ENCODE assay signal across 17 mouse cellular contexts in genomic region chr7:99255006-99255405, GRCm38 (mm10). TPM values are rescaled to one million over a fixed set of nuclear protein-coding genes. Genes with fewer than 3 reads are reported as not detected.
DNase-seq lines count a peak whose midpoint lies in the region; ATAC-seq lines count a peak whose summit lies in the region.
"Had no signal": no experiment of that assay in that cellular context is flagged by ENCODE, and none has a peak within 500 bp of the region (broad histone marks: within the 10 kb centered on the region; RNA-seq: fewer than 3 reads in every experiment).

No protein-coding gene starts in this region.

- no peak overlapping the region for H3K4me3 ChIP-seq in heart, embryonic 15.5 days
- H3K4me3 ChIP-seq in forebrain, embryonic 13.5 days: no peak overlapping the region
- H3K4me3 ChIP-seq: limb, embryonic 15.5 days; lung, embryonic 15.5 days; midbrain, embryonic 12.5 days had no signal

- no peak overlapping the region for H3K4me2 ChIP-seq in heart, embryonic 15.5 days
- H3K4me2 ChIP-seq in forebrain, embryonic 13.5 days: no peak overlapping the region
- H3K4me2 ChIP-seq: limb, embryonic 15.5 days; lung, embryonic 15.5 days; midbrain, embryonic 12.5 days had no signal

- H3K27me3 ChIP-seq in heart, embryonic 15.5 days: peaks cover 8% of the 10 kb centered on the region
- peaks cover 5% of the 10 kb centered on the region; the same call in 1 of the 2 replicates for H3K27me3 ChIP-seq in forebrain, embryonic 13.5 days

- intact Hi-C loops in heart, postnatal 14 days (cut with DNase I): no loop called here

- WGBS in heart, embryonic 15.5 days: 38% methylated on average over 7 of the region's 7 CpGs
- WGBS in forebrain, embryonic 13.5 days: 86% methylated on average over 7 of the region's 7 CpGs

- no peak overlapping the region for H3K9ac ChIP-seq in heart, embryonic 15.5 days
- H3K9ac ChIP-seq in forebrain, embryonic 13.5 days: no peak overlapping the region
- H3K9ac ChIP-seq: limb, embryonic 15.5 days; lung, embryonic 15.5 days; midbrain, embryonic 12.5 days had no signal

- ATAC-seq in heart, embryonic 15.5 days (replicated peaks; ENCODE audit: insufficient number of reproducible peaks, insufficient read depth, low FRiP score, low read depth): peak; percentile 72
- ATAC-seq in megakaryocyte, adult 5-6 weeks (ENCODE audit: poor library complexity, severe bottlenecking): peak; percentile 39
- no peak for ATAC-seq in forebrain, embryonic 13.5 days
- ATAC-seq: intestine, embryonic 16.5 days had no signal

- H3K4me1 ChIP-seq in heart, embryonic 15.5 days (replicated peaks): peaks cover 11% of the 10 kb centered on the region
- H3K4me1 ChIP-seq in forebrain, embryonic 13.5 days: no peaks in the 10 kb centered on the region
- H3K4me1 ChIP-seq: limb, embryonic 15.5 days; lung, embryonic 15.5 days; midbrain, embryonic 12.5 days had no signal

- no peaks in the 10 kb centered on the region for H3K36me3 ChIP-seq in heart, embryonic 15.5 days
- no peaks in the 10 kb centered on the region for H3K36me3 ChIP-seq in forebrain, embryonic 13.5 days (ENCODE audit: poor library complexity, severe bottlenecking)
- H3K36me3 ChIP-seq: limb, embryonic 15.5 days; lung, embryonic 15.5 days; midbrain, embryonic 12.5 days had no signal

- no peak for DNase-seq in heart, postnatal 14 days
- DNase-seq in A20 (ENCODE audit: low read depth, low spot score): peak; percentile 54
- DNase-seq in frontal cortex, postnatal 25 days (ENCODE audit: low spot score in 2 of 2): peak; percentile 25 to 41
- no peak for DNase-seq in urinary bladder, postnatal 4 days (ENCODE audit: low spot score in 2 of 2)
- no peak for DNase-seq in urinary bladder, postnatal 10 days (ENCODE audit: low spot score)
- DNase-seq: cerebellum, adult 9-11 months; gastrocnemius, postnatal 36 days; kidney, postnatal 36 days; thymus, adult 18-20 months had no signal

- no peaks in the 10 kb centered on the region for H3K9me3 ChIP-seq in heart, embryonic 15.5 days (replicated peaks)
- no peaks in the 10 kb centered on the region for H3K9me3 ChIP-seq in forebrain, embryonic 13.5 days (replicated peaks)
- H3K9me3 ChIP-seq: limb, embryonic 15.5 days; lung, embryonic 15.5 days; midbrain, embryonic 12.5 days had no signal

- H3K27ac ChIP-seq in heart, embryonic 15.5 days: peak overlapping the region; percentile 65
- H3K27ac ChIP-seq in forebrain, embryonic 13.5 days: no peak overlapping the region
- H3K27ac ChIP-seq: limb, embryonic 15.5 days; lung, embryonic 15.5 days; midbrain, embryonic 12.5 days had no signal

RNA-seq across cellular contexts. Expression of gene Map6, which starts 12.2 kb away (rescaled TPM):
- polyA plus RNA-seq in heart, embryonic 15.5 days (2015; fragmentation: Nextera tagmentation; extraction: Ambion mirVana): 2.8 and 5.4 TPM in 2 replicates
- total RNA-seq in heart, postnatal 14 days (2021): 1 to 10 TPM; 3.0 to 4.3 TPM
- total RNA-seq in megakaryocyte, adult 5-6 weeks (2015): 0.07 and 0.25 TPM in 2 replicates
- 0.22 and 0.94 TPM in 2 replicates for total RNA-seq in megakaryocyte, adult 5-6 weeks (2017)
- polyA plus RNA-seq in forebrain, embryonic 13.5 days (2015; fragmentation: Nextera tagmentation; extraction: Ambion mirVana): 46.9 and 51.3 TPM in 2 replicates
- total RNA-seq: MEL had no signal

RNA-seq across cellular contexts. Expression of gene Mogat2, which starts 16.6 kb away (rescaled TPM):
- polyA plus RNA-seq in heart, embryonic 15.5 days (2015; fragmentation: Nextera tagmentation; extraction: Ambion mirVana): 0.70 and 0.74 TPM in 2 replicates
- not detected for total RNA-seq in heart, postnatal 14 days (2021)
- 1.6 TPM in 2 replicates for total RNA-seq in megakaryocyte, adult 5-6 weeks (2015)
- total RNA-seq in megakaryocyte, adult 5-6 weeks (2017): 1.4 and 3.0 TPM in 2 replicates
- 3.0 and 3.1 TPM in 2 replicates for polyA plus RNA-seq in forebrain, embryonic 13.5 days (2015; fragmentation: Nextera tagmentation; extraction: Ambion mirVana)
- total RNA-seq: gastrocnemius, postnatal 36 days; MEL had no signal

Comparison
In these comparisons a context has a peak if more than half of its experiments do, and no peak if none do; other contexts are left out.
1. DNase-seq: peak in A20 (single experiment) and frontal cortex, postnatal 25 days (2 of 2); none in heart, postnatal 14 days (0 of 2), urinary bladder, postnatal 4 days (0 of 2) and urinary bladder, postnatal 10 days (single experiment).